Mouse (Mus musculus) naive thymus-derived CD4-positive, alpha-beta T cell, adult 5 months (primary cell): ENCODE data around the gene Sap18b. TPM values are rescaled to one million over a fixed set of nuclear protein-coding genes. Genes with fewer than 3 reads are reported as not detected.

Experiments used
- polyA plus RNA-seq: library from polyadenylated mRNA; unstranded; fragments of 100-300 nt; shearing (Covaris generic); gene quantifications from one replicate; pipeline ENCODE4 v1.2.1, GENCODE M21; 2017

Gene Sap18b
- polyA plus RNA-seq: 118 TPM

GRCm38 (mm10) chr8:95825162-95825561 is at the start of gene Sap18b:
Gene Sap18b (plus strand): TSS chr8:95825346.

DNA sequence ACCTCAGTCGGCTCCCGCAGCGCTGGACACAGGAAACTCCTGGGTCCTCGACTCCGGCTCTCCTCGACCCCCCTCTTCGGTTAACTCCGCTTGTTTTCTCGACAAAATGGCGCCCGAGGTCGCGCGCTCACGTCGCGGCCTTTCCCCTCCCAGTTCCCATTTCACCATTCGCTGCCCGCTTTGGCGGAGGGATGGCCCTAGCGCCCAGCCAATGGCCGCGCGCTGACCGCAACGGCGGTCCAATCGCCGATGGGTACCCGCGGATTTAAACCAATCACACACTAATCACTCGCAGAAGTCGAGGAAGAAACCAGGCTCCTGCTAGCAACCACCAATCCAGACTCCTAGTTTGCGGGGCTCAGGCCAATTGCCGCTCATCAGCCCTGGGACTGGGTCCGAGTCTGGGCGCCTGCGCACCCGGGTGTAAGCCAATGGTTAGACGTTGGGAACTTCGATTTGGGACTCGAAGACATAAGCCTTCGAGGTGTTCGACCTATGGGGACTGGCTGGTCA is 17.8 kb upstream of the Sap18b start, which contains the start of gene Cnot1:
Cnot1 (minus strand) TSS at position 134 of the 513 bp plus-strand sequence.

GRCm38 (mm10) chr8:95853102-95853843 is 28.1 kb downstream of the Sap18b start, which contains the start of gene Slc38a7:
Gene Slc38a7 (minus strand): TSS chr8:95853539.

Other genes with a start within 250 kb of the Sap18b start
- not detected for gene Prss54, start 249.0 kb upstream of the Sap18b start, polyA plus RNA-seq
- gene Gins3, start 191.9 kb upstream of the Sap18b start, polyA plus RNA-seq: 5.3 TPM
- gene Ndrg4, start 148.4 kb upstream of the Sap18b start, polyA plus RNA-seq: 0.37 TPM
- 88.3 TPM for gene Setd6, start 109.5 kb upstream of the Sap18b start, polyA plus RNA-seq
- 126 TPM for gene Cnot1, start 17.9 kb upstream of the Sap18b start, polyA plus RNA-seq
- gene Slc38a7, start 28.2 kb downstream of the Sap18b start, polyA plus RNA-seq: 8.1 TPM
- gene Got2, start 63.2 kb downstream of the Sap18b start, polyA plus RNA-seq: 73.1 TPM